Mouse (Mus musculus) cerebellum, adult 9-11 months (tissue): ENCODE measurements around the gene Lekr1.

Experiments
- DNase-seq: peaks from one replicate; pipeline ENCODE4 v3.0.0; 2022

Lekr1 gene

GRCm38 (mm10) chr3:65841175-65841574 lies 175.1 kb downstream of the Lekr1 start:
- DNase-seq: no peak

GRCm38 (mm10) chr3:65842515-65843184 lies 176.6 kb downstream of the Lekr1 start:
- no peak for DNase-seq

GRCm38 (mm10) chr3:65843185-65843552 lies 177.1 kb downstream of the Lekr1 start:
- no peak for DNase-seq

GRCm38 (mm10) chr3:65844302-65844701 lies 178.3 kb downstream of the Lekr1 start:
- no peak for DNase-seq

GRCm38 (mm10) chr3:65844851-65845552 lies 179.0 kb downstream of the Lekr1 start:
- no peak for DNase-seq

- no peak for DNase-seq
These were observed 181.2 kb downstream of the Lekr1 start for GRCm38 (mm10) chr3:65847158-65847787.

- no peak for DNase-seq
These were observed 187.7 kb downstream of the Lekr1 start for GRCm38 (mm10) chr3:65853746-65854145.

GRCm38 (mm10) chr3:65855521-65855920 lies 189.5 kb downstream of the Lekr1 start:
- no peak for DNase-seq

- DNase-seq: no peak
These were observed 192.1 kb downstream of the Lekr1 start for GRCm38 (mm10) chr3:65858118-65858517.

GRCm38 (mm10) chr3:65858741-65859348 lies 192.8 kb downstream of the Lekr1 start:
- no peak for DNase-seq

GRCm38 (mm10) chr3:65859750-65860149 lies 193.7 kb downstream of the Lekr1 start:
- DNase-seq: no peak

GRCm38 (mm10) chr3:65860903-65861302 lies 194.9 kb downstream of the Lekr1 start:
- no peak for DNase-seq

- no peak for DNase-seq
These were observed 195.4 kb downstream of the Lekr1 start for GRCm38 (mm10) chr3:65861471-65861881.

GRCm38 (mm10) chr3:65863297-65863696 lies 197.3 kb downstream of the Lekr1 start:
- DNase-seq: peak; percentile 84

- DNase-seq: no peak
These were observed 197.8 kb downstream of the Lekr1 start for GRCm38 (mm10) chr3:65863762-65864377.

- no peak for DNase-seq
These were observed 202.9 kb downstream of the Lekr1 start for GRCm38 (mm10) chr3:65868931-65869330.

- DNase-seq: no peak
These were observed 203.7 kb downstream of the Lekr1 start for GRCm38 (mm10) chr3:65869724-65870123.

- DNase-seq: peak; percentile 61
These were observed 205.2 kb downstream of the Lekr1 start for GRCm38 (mm10) chr3:65871188-65871603.

- DNase-seq: no peak
These were observed 205.7 kb downstream of the Lekr1 start for GRCm38 (mm10) chr3:65871609-65872272.

GRCm38 (mm10) chr3:65873093-65873830 lies 207.2 kb downstream of the Lekr1 start:
- DNase-seq: no peak
